Mouse (Mus musculus) C2C12 (cell line): ENCODE measurements at regions not wholly inside any gene's neighbourhood (a gene's known extent, or its start where the extent isn't known, plus 50 kb on each side); places are given as distances from the start of the nearest gene placed in this dataset.

Source experiments
- H3K27me3 ChIP-seq: one replicate; pipeline ENCODE4 v1.6.1; 2011; ENCODE audit not compliant: control insufficient read depth, insufficient read depth, insufficient read length
- H3K36me3 ChIP-seq: one replicate; pipeline ENCODE4 v1.6.1; 2011; ENCODE audit not compliant: control insufficient read depth, insufficient read depth
- H3K4me3 ChIP-seq: one replicate; pipeline ENCODE4 v1.5.1; 2011; ENCODE audit warnings: mild to moderate bottlenecking, control low read depth; ENCODE audit not compliant: poor library complexity, insufficient read depth, severe bottlenecking
- H3K79me2 ChIP-seq: one replicate; pipeline ENCODE4 v1.6.1; 2011; ENCODE audit not compliant: control insufficient read depth, insufficient read depth
- H3K79me3 ChIP-seq: one replicate; pipeline ENCODE4 v1.6.1; 2011; ENCODE audit warnings: low read depth, control low read depth
- H3ac ChIP-seq: one replicate; pipeline ENCODE3; 2011; ENCODE audit warnings: low read depth; ENCODE audit not compliant: control insufficient read depth, insufficient read length
- CEBPB ChIP-seq: IDR thresholded peaks from one replicate; pipeline ENCODE4 v1.6.1; 2011; ENCODE audit warnings: low read depth, mild to moderate bottlenecking, control low read depth, moderate library complexity
- CTCF ChIP-seq: IDR thresholded peaks from one replicate; pipeline ENCODE4 v1.5.1; 2011; ENCODE audit not compliant: control insufficient read depth, insufficient read depth, insufficient read length
- FOSL1 ChIP-seq: IDR thresholded peaks from one replicate; pipeline ENCODE4 v1.8.0; 2011; ENCODE audit warnings: mild to moderate bottlenecking, low read length; ENCODE audit not compliant: poor library complexity, insufficient read depth, severe bottlenecking
- MAX ChIP-seq: IDR thresholded peaks from one replicate; pipeline ENCODE4 v1.6.1; 2011; ENCODE audit warnings: mild to moderate bottlenecking, control low read depth
- MYOD1 ChIP-seq: IDR thresholded peaks from one replicate; pipeline ENCODE4 v1.6.1; 2011; ENCODE audit warnings: low read depth; ENCODE audit not compliant: control insufficient read depth, insufficient read length
- MYOG ChIP-seq: IDR thresholded peaks from one replicate; pipeline ENCODE4 v1.6.1; 2011; ENCODE audit not compliant: control insufficient read depth, insufficient read length; ENCODE audit errors: extremely low read depth
- USF1 ChIP-seq: IDR thresholded peaks from one replicate; pipeline ENCODE4 v1.6.1; 2011; ENCODE audit warnings: low read depth, mild to moderate bottlenecking, control low read depth, moderate library complexity

DNA sequence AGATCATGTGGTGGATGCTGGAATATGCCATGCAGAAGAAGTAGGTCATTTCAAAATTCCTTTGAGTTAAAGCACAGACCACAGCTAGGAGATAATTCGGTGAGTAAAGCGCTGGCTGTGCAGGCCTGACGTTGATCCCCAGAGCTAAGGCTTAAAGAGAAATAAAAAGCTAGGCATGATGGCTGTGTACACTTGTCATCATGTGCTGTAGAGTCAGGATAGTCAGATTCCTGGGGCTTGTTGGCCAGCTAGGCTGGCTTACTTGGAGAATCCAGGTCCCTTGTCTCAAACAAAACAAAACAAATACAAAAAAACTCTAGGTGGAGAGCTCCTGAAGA is 70.7 kb downstream of the Dact1 start:
- Histone ChIP-seq H3ac (no peak overlapping the region), H3K79me3 (no peaks in the 10 kb centered on the region), H3K36me3 (no peaks in the 10 kb centered on the region), H3K27me3 (no peaks in the 10 kb centered on the region), H3K79me2 (no peaks in the 10 kb centered on the region), H3K4me3 (no peak overlapping the region)
- TF ChIP-seq MAX (no peak), USF1 (no peak)

DNA sequence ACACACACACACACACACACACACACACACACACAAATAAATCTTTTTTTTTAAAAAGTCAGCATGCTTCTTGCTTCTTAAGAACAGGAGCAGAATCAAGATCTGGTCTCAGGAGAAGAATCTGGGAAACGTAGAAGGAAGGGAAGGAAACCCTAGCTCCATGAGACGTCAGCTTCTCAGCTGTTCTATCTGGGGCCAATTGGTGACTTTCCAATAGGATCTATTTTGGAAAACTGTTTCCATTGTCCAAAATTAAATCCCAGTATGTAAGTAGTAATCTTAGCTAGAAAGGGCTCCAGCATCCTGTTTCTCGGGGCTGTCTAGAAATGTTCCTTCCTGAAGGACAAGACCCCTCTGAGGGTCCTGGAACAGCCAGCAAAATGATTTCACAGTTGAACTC is 76.6 kb downstream of the Dact1 start:
- H3K36me3 ChIP-seq: no peaks in the 10 kb centered on the region
- H3ac ChIP-seq: no peak overlapping the region
- H3K27me3 ChIP-seq: no peaks in the 10 kb centered on the region
- H3K79me2 ChIP-seq: no peaks in the 10 kb centered on the region
- H3K4me3 ChIP-seq: no peak overlapping the region
- TF ChIP-seq USF1 (no peak), MAX (no peak)
- H3K79me3 ChIP-seq: no peaks in the 10 kb centered on the region

DNA sequence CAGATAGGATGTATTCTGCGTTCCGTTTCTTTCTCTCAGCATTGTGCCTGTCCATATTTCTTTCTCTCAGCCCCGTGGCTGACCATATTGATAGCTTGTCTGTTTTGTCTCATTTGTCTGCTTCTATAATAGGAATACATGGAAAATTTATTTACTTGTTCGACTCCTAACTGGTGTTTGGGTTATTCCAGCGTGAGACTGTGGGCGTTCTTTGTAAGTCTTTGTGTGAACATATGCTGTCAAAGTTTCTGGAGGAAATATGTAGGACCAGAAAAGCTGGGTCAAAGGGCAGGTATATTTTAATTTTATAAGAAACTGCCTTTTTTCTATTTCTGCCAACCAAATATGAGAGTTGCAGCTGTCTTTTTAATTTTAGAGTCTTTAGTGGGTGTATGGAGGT is 81.8 kb downstream of the Dact1 start:
- H3K4me3 ChIP-seq: no peak overlapping the region
- H3K79me3 ChIP-seq: no peaks in the 10 kb centered on the region
- no peaks in the 10 kb centered on the region for H3K79me2 ChIP-seq
- no peak for TF ChIP-seq CTCF
- no peak for TF ChIP-seq USF1
- no peak for TF ChIP-seq MYOG
- TF ChIP-seq MYOD1: no peak
- no peaks in the 10 kb centered on the region for H3K27me3 ChIP-seq
- H3ac ChIP-seq: no peak overlapping the region
- H3K36me3 ChIP-seq: no peaks in the 10 kb centered on the region

DNA sequence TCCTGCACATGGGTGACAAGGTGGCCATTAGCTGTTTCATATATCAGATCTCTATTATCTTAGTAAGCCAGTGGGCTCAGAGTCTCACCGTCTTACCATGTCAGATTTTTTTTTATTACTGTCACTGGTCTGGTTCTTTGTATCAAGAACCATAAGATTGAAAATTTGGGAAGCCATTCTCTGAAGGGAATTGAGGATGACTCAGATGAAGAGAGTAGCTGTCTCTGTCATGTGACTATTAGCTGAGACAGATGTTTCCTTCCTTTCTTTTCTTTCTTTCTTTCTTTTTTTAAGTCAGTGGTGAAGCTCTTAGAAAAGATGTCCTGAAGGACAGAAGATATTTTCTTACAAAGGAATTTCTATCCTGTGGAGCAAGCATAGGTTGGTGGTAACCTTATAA is 84.1 kb downstream of the Dact1 start:
- TF ChIP-seq CEBPB (no peak), USF1 (peak; percentile 27)
- Histone ChIP-seq H3K27me3 (no peaks in the 10 kb centered on the region), H3K79me3 (no peaks in the 10 kb centered on the region), H3K36me3 (no peaks in the 10 kb centered on the region), H3K4me3 (no peak overlapping the region), H3ac (no peak overlapping the region), H3K79me2 (no peaks in the 10 kb centered on the region)

DNA sequence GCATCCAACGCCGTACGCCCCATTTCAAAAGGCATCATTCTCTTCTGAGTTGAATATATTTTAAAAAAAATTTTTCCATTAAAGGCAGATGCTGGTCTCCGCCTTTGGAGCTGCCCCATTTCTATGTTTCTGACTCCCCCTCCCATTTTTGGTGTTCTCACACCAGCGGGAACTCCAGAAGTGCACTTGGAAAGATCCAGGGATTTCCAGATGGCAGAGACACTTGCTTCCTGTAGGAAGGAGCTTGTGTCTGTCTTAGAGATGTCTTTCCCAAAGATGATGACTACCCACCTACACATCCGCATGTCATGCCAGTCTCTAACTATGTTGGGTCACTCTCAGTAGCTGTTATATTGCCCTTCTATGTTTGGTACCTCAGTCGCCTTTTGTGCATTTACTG is 87.8 kb downstream of the Dact1 start:
- H3K79me2 ChIP-seq: no peaks in the 10 kb centered on the region
- no peak overlapping the region for H3K4me3 ChIP-seq
- no peaks in the 10 kb centered on the region for H3K27me3 ChIP-seq
- TF ChIP-seq CTCF (no peak), MAX (no peak), MYOG (no peak), USF1 (no peak), MYOD1 (no peak), CEBPB (no peak), FOSL1 (no peak)
- H3ac ChIP-seq: no peak overlapping the region
- no peaks in the 10 kb centered on the region for H3K36me3 ChIP-seq
- H3K79me3 ChIP-seq: no peaks in the 10 kb centered on the region

DNA sequence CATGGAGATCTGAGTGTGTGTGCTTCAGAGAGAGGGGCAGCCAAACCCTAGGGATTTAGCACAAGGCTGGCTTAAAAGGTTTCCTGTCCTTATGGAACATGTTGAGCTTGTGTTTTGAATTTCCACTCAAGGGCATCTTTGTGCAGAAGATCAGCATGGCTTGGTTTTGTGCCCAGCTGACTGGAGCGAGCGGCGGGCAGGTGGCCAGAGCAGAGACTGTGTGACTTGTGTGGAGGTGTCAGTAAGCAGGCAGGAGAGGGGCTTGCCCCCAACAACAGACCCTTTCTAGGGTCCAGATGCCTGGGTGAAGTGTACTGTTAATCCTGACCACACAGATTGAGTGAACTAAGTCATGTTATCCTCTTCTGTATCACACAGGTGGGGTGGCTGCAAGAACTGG is 89.0 kb downstream of the Dact1 start:
- H3K36me3 ChIP-seq: no peaks in the 10 kb centered on the region
- H3K79me2 ChIP-seq: no peaks in the 10 kb centered on the region
- no peaks in the 10 kb centered on the region for H3K79me3 ChIP-seq
- H3K4me3 ChIP-seq: no peak overlapping the region
- no peak overlapping the region for H3ac ChIP-seq
- TF ChIP-seq USF1 (no peak), MYOD1 (no peak), FOSL1 (no peak)
- H3K27me3 ChIP-seq: no peaks in the 10 kb centered on the region

DNA sequence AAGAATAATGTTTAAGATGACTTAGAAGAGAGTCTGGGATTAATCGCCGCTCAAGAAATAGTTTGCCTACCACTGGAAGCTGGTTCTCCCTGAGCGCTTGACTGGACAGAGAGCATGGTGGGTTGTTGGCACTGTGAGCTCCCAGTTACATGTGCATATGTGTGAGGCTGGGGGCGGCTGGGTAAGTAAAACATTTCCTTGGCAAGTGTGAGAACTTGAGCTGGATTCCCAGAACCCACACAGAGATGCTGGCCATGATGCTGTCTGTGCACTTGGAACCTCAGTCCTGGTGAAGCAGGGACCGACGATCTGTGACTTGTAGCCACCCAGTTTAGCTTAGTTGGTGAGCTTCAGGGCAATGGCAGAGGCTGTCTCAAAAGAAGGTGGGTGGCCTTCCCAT is 90.5 kb downstream of the Dact1 start:
- H3ac ChIP-seq: no peak overlapping the region
- no peaks in the 10 kb centered on the region for H3K36me3 ChIP-seq
- H3K4me3 ChIP-seq: no peak overlapping the region
- H3K79me2 ChIP-seq: no peaks in the 10 kb centered on the region
- H3K27me3 ChIP-seq: no peaks in the 10 kb centered on the region
- H3K79me3 ChIP-seq: no peaks in the 10 kb centered on the region
- TF ChIP-seq USF1 (no peak), CEBPB (no peak), FOSL1 (no peak), MYOD1 (no peak), MAX (no peak)
